Mouse (Mus musculus) hindbrain, postnatal 0 days (tissue): ENCODE data around the gene Klk1b24. TPM values are rescaled to one million over a fixed set of nuclear protein-coding genes. Genes with fewer than 3 reads are reported as not detected.
"Not testable (repeated sequence)": the region's sequence is repeated elsewhere in the genome, so short reads cannot be mapped to it uniquely, and the experiment has no call there.

ENCODE experiments used
- ATAC-seq: fragments of 200-750 bp; cut with Nextera tagmentation; 2 replicates; pipeline ENCODE4 v1.8.0; 2017; ENCODE audit warnings: mild to moderate bottlenecking, moderate TSS enrichment, moderate library complexity
- DNase-seq: peaks from one replicate; pipeline ENCODE4 v3.0.0-alpha.2; 2015; ENCODE audit warnings: low spot score
- H3K27ac ChIP-seq: fragments of 300-500 bp; sonication (generic); 2 replicates; pipeline ENCODE4 v1.5.1; 2014; ENCODE audit warnings: mild to moderate bottlenecking
- H3K27me3 ChIP-seq: fragments of 300-500 bp; sonication (generic); 2 replicates; pipeline ENCODE4 v1.6.1; 2014; ENCODE audit warnings: low read length, mixed read lengths; ENCODE audit not compliant: insufficient read depth
- H3K36me3 ChIP-seq: fragments of 300-500 bp; sonication (generic); 2 replicates; pipeline ENCODE4 v1.6.1; 2014; ENCODE audit warnings: low read length, mixed read lengths; ENCODE audit not compliant: insufficient read depth
- H3K4me1 ChIP-seq: fragments of 300-500 bp; sonication (generic); 2 replicates; pipeline ENCODE4 v1.6.1; 2014; ENCODE audit warnings: antibody characterized with exemption, low read length, mixed read lengths; ENCODE audit not compliant: insufficient read depth
- H3K4me2 ChIP-seq: fragments of 300-500 bp; sonication (generic); 2 replicates; pipeline ENCODE4 v1.6.1; 2014; ENCODE audit warnings: low read depth, mild to moderate bottlenecking, low read length, moderate library complexity, mixed read lengths
- H3K4me3 ChIP-seq: fragments of 300-500 bp; sonication (generic); 2 replicates; pipeline ENCODE4 v1.5.1; 2014; ENCODE audit warnings: low read length
- H3K9ac ChIP-seq: fragments of 300-500 bp; sonication (generic); replicated peaks from 2 replicates; pipeline ENCODE4 v1.6.1; 2014; ENCODE audit warnings: mild to moderate bottlenecking, low read length, moderate library complexity, mixed read lengths
- H3K9me3 ChIP-seq: fragments of 300-500 bp; sonication (generic); 2 replicates; pipeline ENCODE4 v1.6.1; 2016; ENCODE audit warnings: low read length, mixed read lengths
- CTCF ChIP-seq: IDR thresholded peaks from 2 replicates; pipeline ENCODE4 v1.5.1; 2016; ENCODE audit warnings: antibody characterized with exemption, control low read depth, low read depth
- WGBS: fragments of 180-500 bp; shearing (Covaris S2); extraction: QIAGEN DNeasy Blood & Tissue Kit; methylation state at CpG from one replicate; pipeline ENCODE4 v1.1.7; 2014; 5-methylcytosine and 5-hydroxymethylcytosine counted together
- polyA plus RNA-seq: library from polyadenylated mRNA; unstranded; fragments of >200 nt; fragmentation: Nextera tagmentation; extraction: Ambion mirVana; gene quantifications from 2 replicates; pipeline ENCODE4 v1.2.1, GENCODE M21; 2015
- total RNA-seq: library from RNA; depleted of rRNA; stranded (reverse); fragments of >200 nt; gene quantifications from 2 replicates; pipeline ENCODE4 v1.2.3, GENCODE M21; 2014; rRNA removed

Gene Klk1b24
- total RNA-seq, result not detected in 2 replicates
- not detected in 2 replicates for polyA plus RNA-seq

DNA sequence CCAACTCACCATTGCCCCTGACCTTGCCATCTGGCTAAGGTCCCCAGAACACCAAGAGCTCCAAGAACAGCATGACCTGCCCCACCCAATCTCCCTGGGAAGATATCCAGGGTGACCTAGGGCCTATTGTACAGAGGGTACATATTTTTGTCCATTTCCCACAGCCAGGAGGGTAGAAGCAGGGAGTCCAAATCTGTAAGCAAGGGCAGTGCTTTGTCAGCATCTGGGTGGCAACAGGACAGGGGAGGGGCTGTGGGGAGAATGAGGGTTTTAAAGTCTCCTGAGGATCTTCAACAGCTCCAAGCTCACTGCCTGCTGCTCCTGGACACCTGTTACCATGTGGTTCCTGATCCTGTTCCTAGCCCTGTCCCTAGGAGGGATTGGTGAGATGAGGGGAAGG, at the start of gene Klk1b24:
Gene Klk1b24 (plus strand): TSS at position 301 of the 400 bp plus-strand sequence.
- not testable (repeated sequence) for H3K9ac ChIP-seq, ATAC-seq, H3K4me1 ChIP-seq, H3K4me3 ChIP-seq, H3K9me3 ChIP-seq, H3K4me2 ChIP-seq, H3K27ac ChIP-seq, H3K27me3 ChIP-seq, H3K36me3 ChIP-seq, DNase-seq

- 43% methylated on average over 9 of the region's 9 CpGs for WGBS
- no peaks in the 10 kb centered on the region for H3K9me3 ChIP-seq
- no peak for DNase-seq
Measured at GRCm38 (mm10) chr7:44179299-44180045, 8.6 kb upstream of the Klk1b24 start.

DNA sequence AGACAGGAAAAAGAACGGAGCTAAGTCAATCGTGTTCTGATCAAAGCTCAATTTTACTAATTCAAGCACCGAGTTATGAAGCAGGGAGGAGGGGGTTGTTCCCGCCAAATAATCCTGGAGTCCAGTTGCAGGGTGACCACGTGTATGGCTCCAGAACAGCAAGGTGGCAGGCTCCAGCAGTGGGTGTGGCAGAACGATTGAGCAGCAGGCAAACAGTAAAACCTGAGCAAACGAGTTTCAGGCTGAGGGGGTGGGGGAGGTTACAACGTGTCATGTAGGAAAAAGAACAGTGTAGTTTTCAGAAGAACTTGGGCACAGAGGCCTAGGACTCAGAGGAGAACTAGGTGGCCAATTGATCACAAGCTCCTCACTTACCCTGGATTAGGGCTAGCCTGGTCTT, 1.5 kb upstream of the Klk1b24 start:
- ATAC-seq, H3K4me2 ChIP-seq, H3K4me3 ChIP-seq, H3K4me1 ChIP-seq, H3K27ac ChIP-seq, H3K36me3 ChIP-seq, DNase-seq, H3K9ac ChIP-seq, H3K27me3 ChIP-seq, H3K9me3 ChIP-seq: not testable (repeated sequence)
- 76% methylated on average over 8 of the region's 8 CpGs for WGBS

More at GRCm38 (mm10) chr7:44179299-44180045, 8.6 kb upstream of the Klk1b24 start:
- no peaks in the 10 kb centered on the region for H3K27me3 ChIP-seq
- no peaks in the 10 kb centered on the region for H3K36me3 ChIP-seq
- no peak overlapping the region for H3K9ac ChIP-seq
- H3K4me3 ChIP-seq, result no peak overlapping the region
- no peak for ATAC-seq
- TF ChIP-seq CTCF, result no peak
- no peak overlapping the region for H3K27ac ChIP-seq
- H3K4me2 ChIP-seq, result no peak overlapping the region
- no peaks in the 10 kb centered on the region for H3K4me1 ChIP-seq

GRCm38 (mm10) chr7:44193466-44193865, 5.4 kb downstream of the Klk1b24 start:
- not testable (repeated sequence) for H3K27me3 ChIP-seq, H3K4me3 ChIP-seq, DNase-seq, H3K4me1 ChIP-seq, H3K9me3 ChIP-seq, ATAC-seq, H3K36me3 ChIP-seq, H3K9ac ChIP-seq, H3K27ac ChIP-seq, H3K4me2 ChIP-seq
- WGBS, result 92% methylated on average over 1 of the region's 1 CpGs

DNA sequence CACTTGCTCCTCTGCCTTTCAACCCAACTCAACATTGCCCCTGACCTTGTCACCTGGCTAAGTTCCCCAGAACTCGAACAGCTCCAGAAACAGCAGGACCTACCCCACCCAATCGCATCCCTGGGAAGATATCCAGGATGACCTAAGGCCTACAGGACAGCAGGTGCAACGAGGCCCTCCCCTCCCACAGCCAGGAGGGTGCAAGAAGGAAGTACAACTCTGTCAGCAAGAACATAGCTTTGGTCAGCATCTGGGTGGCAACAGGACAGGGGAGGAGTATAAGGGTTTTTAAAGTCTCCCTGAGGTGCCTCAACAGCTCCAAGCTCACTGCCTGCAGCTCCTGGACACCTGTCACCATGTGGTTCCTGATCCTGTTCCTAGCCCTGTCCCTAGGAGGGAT, 9.9 kb downstream of the Klk1b24 start, which contains the start of gene Klk1b3:
Gene Klk1b3 (plus strand): TSS at position 301 of the 400 bp plus-strand sequence.
- Histone ChIP-seq H3K4me3 (no peak within 1 kb of the TSS), H3K4me1 (no peaks in the 10 kb centered on the region), H3K36me3 (no peaks in the 10 kb centered on the region), H3K9ac (no peak within 1 kb of the TSS), H3K4me2 (no peak within 1 kb of the TSS), H3K27me3 (no peaks in the 10 kb centered on the region), H3K27ac (no peak within 1 kb of the TSS), H3K9me3 (no peaks in the 10 kb centered on the region)
- WGBS, result 62% methylated on average over 3 of the region's 3 CpGs
- DNase-seq (no peak), ATAC-seq (no peak)
- TF ChIP-seq CTCF, result no peak

GRCm38 (mm10) chr7:44207135-44207534, 19.1 kb downstream of the Klk1b24 start, which contains the start of gene Klk1b4:
Gene Klk1b4, plus strand, starts transcription at chr7:44207435.
- H3K4me3 ChIP-seq, H3K9me3 ChIP-seq, H3K27me3 ChIP-seq, DNase-seq, ATAC-seq, H3K4me2 ChIP-seq, H3K4me1 ChIP-seq, H3K27ac ChIP-seq, H3K36me3 ChIP-seq, H3K9ac ChIP-seq: not testable (repeated sequence)
- WGBS, result 55% methylated on average over 3 of the region's 3 CpGs

DNA sequence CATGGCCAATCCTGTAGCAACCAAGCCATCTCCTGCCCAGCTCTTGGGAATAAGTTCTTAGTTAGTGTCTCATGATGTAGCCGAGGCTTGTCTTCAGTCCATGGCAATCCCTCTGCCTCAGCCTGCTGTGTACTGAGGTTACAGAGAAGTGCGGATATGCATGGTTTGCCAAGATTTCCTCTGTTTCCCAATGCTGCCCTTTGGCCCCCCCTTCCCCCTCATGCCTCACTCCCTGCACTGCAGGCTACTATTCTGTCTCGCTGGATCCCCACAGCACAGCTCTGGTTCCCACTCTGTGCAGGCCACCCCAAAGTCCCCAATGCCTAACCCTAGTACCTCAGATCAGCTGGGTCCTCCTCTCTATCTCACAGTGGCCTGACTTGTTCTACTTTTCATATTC, 20.3 kb downstream of the Klk1b24 start:
- no peaks in the 10 kb centered on the region for H3K4me1 ChIP-seq
- no peak overlapping the region for H3K9ac ChIP-seq
- H3K36me3 ChIP-seq, result no peaks in the 10 kb centered on the region
- 83% methylated on average over 3 of the region's 3 CpGs for WGBS
- no peaks in the 10 kb centered on the region for H3K9me3 ChIP-seq
- ATAC-seq, result no peak
- TF ChIP-seq CTCF, result no peak
- H3K4me3 ChIP-seq, result no peak overlapping the region
- no peaks in the 10 kb centered on the region for H3K27me3 ChIP-seq
- no peak for DNase-seq
- no peak overlapping the region for H3K4me2 ChIP-seq
- H3K27ac ChIP-seq, result no peak overlapping the region
